Mouse (Mus musculus): Measurements from ENCODE around the gene Rerg.

Gene Rerg

GRCm38 (mm10) chr6:137011187-137011586, 159.1 kb downstream of the Rerg start:
- no peak for DNase-seq (ENCODE audit: low spot score in 2 of 2)
